Mouse (Mus musculus): ENCODE results near the gene Chst14. TPM values are rescaled to one million over a fixed set of nuclear protein-coding genes. Genes with fewer than 3 reads are reported as not detected.

Chst14 gene
- polyA plus RNA-seq, 1 experiment: 21.3 TPM

DNA sequence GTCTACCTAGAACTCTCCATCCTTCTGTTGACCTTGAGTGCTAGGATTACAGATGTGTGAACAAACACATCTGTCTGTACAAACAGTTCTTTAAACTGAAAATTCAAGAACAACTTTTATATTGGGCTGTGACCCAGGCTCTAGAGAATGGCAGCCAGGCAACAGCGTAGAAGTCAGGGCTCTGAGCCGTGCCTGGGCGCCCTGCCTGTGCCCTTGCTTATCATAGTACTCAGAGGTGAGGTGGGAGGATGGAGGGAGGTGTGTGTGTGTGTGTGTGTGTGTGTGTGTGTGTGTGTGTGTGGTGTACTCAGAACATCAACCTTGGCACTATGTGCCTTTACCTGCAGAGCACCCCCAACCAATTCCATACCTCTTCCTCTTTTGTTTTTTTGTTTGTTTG is 18.5 kb upstream of the Chst14 start:
- TF ChIP-seq USF1 (IDR thresholded peaks at IDR 0.05; ENCODE audit: low read depth) (no peak), MAX (IDR thresholded peaks at IDR 0.05) (no peak), CTCF (IDR thresholded peaks at IDR 0.05; ENCODE audit: control insufficient read depth, insufficient read depth, insufficient read length) (no peak), MYOG (IDR thresholded peaks at IDR 0.05; ENCODE audit: control insufficient read depth, extremely low read depth, insufficient read length) (no peak)
- H3K4me3 ChIP-seq (ENCODE audit: insufficient read depth, poor library complexity, severe bottlenecking): no peak overlapping the region
- H3K79me2 ChIP-seq (ENCODE audit: control insufficient read depth, insufficient read depth): peaks cover 89% of the 10 kb centered on the region
- no peaks in the 10 kb centered on the region for H3K27me3 ChIP-seq (ENCODE audit: control insufficient read depth, insufficient read depth, insufficient read length)
- no peaks in the 10 kb centered on the region for H3K36me3 ChIP-seq (ENCODE audit: control insufficient read depth, insufficient read depth)
- H3K79me3 ChIP-seq (ENCODE audit: low read depth): peaks cover 10% of the 10 kb centered on the region
- H3ac ChIP-seq (ENCODE audit: control insufficient read depth, insufficient read length, low read depth): no peak overlapping the region

DNA sequence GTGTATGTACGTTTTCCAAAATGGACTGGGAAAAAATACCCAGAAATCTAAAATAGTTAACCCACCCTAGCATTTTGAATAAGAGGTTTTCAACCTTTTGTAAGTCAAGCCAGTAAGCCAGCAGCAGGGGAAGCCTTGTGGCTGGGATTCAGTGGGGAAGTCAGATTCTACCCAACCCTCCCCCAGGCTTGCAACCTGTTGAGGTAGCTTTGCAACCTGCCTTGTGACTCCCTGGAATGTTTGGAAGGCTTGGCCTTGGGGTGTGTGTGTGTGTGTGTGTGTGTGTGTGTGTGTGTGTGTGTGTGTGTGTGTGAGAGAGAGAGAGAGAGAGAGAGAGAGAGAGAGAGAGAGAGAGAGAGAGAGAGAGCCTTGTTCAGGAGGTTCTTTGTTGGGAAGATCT is 17.1 kb upstream of the Chst14 start:
- TF ChIP-seq USF1 (IDR thresholded peaks at IDR 0.05; ENCODE audit: low read depth) (no peak), MYOD1 (IDR thresholded peaks at IDR 0.05; ENCODE audit: control insufficient read depth, insufficient read length, low read depth) (no peak), CTCF (IDR thresholded peaks at IDR 0.05; ENCODE audit: control insufficient read depth, insufficient read depth, insufficient read length) (no peak), MYOG (IDR thresholded peaks at IDR 0.05; ENCODE audit: control insufficient read depth, extremely low read depth, insufficient read length) (no peak), FOSL1 (IDR thresholded peaks at IDR 0.05; ENCODE audit: insufficient read depth, low read length, poor library complexity, severe bottlenecking) (no peak)
- Histone ChIP-seq H3K4me3 (ENCODE audit: insufficient read depth, poor library complexity, severe bottlenecking) (no peak overlapping the region), H3K27me3 (ENCODE audit: control insufficient read depth, insufficient read depth, insufficient read length) (no peaks in the 10 kb centered on the region), H3K79me3 (ENCODE audit: low read depth) (peaks cover 13% of the 10 kb centered on the region), H3K36me3 (ENCODE audit: control insufficient read depth, insufficient read depth) (no peaks in the 10 kb centered on the region), H3ac (ENCODE audit: control insufficient read depth, insufficient read length, low read depth) (no peak overlapping the region), H3K79me2 (ENCODE audit: control insufficient read depth, insufficient read depth) (peaks cover 89% of the 10 kb centered on the region)

DNA sequence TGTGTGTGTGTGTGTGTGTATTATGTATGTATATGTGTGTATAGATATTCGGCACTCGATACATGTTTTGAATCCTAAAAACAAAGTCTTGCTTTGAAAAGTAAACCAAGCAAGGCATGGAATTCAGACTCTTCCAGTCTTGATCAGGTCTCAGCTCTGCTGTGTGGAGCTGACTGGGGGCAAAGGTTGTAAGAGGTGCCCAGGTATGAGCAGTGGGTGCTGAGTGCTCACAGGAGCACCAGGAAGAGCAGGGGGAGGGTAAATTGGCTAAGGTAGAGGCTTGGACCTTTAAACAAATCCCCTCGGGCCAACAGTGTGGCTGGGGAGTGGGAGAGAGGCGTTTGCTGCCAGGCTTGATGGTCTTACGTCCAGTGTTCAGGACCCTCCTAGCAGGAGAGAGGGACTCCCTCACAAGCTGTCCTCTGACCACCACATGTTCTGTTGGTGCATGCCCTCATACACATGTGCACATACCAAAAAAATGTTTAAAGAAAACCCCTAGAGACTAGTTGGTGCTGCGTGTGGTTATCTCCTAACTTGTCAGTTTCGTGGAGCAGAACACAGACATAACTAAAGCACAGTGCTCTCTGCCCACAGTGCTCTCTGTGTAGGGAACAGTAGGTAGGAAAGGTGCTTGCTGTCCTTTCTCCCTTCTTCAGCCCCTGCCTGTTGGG is 15.6 kb upstream of the Chst14 start:
- TF ChIP-seq MAX (IDR thresholded peaks at IDR 0.05) (no peak), USF1 (IDR thresholded peaks at IDR 0.05; ENCODE audit: low read depth) (no peak)
- Histone ChIP-seq H3K27me3 (ENCODE audit: control insufficient read depth, insufficient read depth, insufficient read length) (no peaks in the 10 kb centered on the region), H3K4me3 (ENCODE audit: insufficient read depth, poor library complexity, severe bottlenecking) (no peak overlapping the region), H3K79me2 (ENCODE audit: control insufficient read depth, insufficient read depth) (peaks cover 77% of the 10 kb centered on the region), H3K36me3 (ENCODE audit: control insufficient read depth, insufficient read depth) (no peaks in the 10 kb centered on the region), H3ac (ENCODE audit: control insufficient read depth, insufficient read length, low read depth) (no peak overlapping the region), H3K79me3 (ENCODE audit: low read depth) (peaks cover 11% of the 10 kb centered on the region)

DNA sequence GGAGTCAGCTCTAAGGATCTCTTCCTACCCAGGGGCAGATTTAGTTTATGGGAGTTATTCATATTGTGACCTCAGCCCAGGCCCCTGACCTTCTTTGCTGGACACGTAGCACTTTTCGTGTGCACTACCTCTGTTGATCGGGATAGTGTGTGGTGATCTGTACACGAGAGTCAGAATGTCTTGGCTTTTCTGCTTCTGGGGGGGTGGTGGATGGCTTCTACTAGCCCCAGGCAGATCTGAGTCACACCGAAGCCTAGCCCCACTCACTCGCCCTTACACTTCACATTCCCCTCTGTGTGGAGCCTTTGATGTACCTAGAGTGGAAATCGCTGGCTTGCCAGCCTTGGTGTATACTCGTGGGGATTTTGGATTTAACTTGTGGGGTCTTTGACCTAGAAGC is 13.6 kb upstream of the Chst14 start:
- TF ChIP-seq USF1 (IDR thresholded peaks at IDR 0.05; ENCODE audit: low read depth): no peak
- no peak for TF ChIP-seq MYOD1 (IDR thresholded peaks at IDR 0.05; ENCODE audit: control insufficient read depth, insufficient read length, low read depth)
- TF ChIP-seq CTCF (IDR thresholded peaks at IDR 0.05; ENCODE audit: control insufficient read depth, insufficient read depth, insufficient read length): no peak
- TF ChIP-seq FOSL1 (IDR thresholded peaks at IDR 0.05; ENCODE audit: insufficient read depth, low read length, poor library complexity, severe bottlenecking): no peak
- no peak for TF ChIP-seq MYOG (IDR thresholded peaks at IDR 0.05; ENCODE audit: control insufficient read depth, extremely low read depth, insufficient read length)
- no peak overlapping the region for H3K4me3 ChIP-seq (ENCODE audit: insufficient read depth, poor library complexity, severe bottlenecking)
- no peak overlapping the region for H3ac ChIP-seq (ENCODE audit: control insufficient read depth, insufficient read length, low read depth)
- no peaks in the 10 kb centered on the region for H3K36me3 ChIP-seq (ENCODE audit: control insufficient read depth, insufficient read depth)
- H3K79me3 ChIP-seq (ENCODE audit: low read depth): peaks cover 5% of the 10 kb centered on the region
- H3K79me2 ChIP-seq (ENCODE audit: control insufficient read depth, insufficient read depth): peaks cover 57% of the 10 kb centered on the region
- H3K27me3 ChIP-seq (ENCODE audit: control insufficient read depth, insufficient read depth, insufficient read length): no peaks in the 10 kb centered on the region

DNA sequence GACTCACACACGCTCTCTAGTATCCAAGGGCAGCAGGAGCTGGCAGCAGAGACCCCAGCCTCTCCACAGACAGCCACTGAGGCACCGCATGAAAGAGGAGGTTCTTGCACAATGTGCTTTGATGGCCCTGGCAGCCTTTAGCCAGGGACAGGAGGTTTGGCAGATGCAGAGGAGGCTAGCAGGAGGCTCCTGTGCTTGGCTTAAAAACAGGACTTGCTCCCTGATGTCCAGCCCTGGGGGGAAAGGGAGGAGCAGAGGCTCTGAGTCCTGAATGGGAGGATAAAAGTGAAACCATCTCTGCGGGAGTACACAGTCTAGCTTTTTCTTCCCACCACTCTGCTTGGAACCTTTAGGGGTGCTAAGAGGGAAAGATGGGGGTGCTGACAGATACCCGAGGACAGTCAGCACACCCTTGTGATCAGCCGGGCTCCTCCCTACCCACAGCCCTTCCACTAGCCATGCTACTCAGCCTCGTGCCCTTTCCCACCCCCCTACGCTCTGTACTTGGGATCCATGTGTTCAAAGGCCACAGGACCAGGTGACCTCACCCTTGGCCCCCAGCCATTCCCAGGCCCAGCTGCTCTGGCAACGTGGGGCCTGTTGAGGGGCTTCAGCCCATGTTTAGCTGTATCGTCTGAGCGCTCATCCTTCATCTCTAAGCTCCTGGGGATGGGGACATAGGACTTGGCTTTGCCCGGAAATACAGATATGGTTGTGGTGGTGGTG is 12.6 kb upstream of the Chst14 start:
- peaks cover 50% of the 10 kb centered on the region for H3K79me2 ChIP-seq (ENCODE audit: control insufficient read depth, insufficient read depth)
- H3K36me3 ChIP-seq (ENCODE audit: control insufficient read depth, insufficient read depth): no peaks in the 10 kb centered on the region
- H3K79me3 ChIP-seq (ENCODE audit: low read depth): peaks cover 5% of the 10 kb centered on the region
- no peaks in the 10 kb centered on the region for H3K27me3 ChIP-seq (ENCODE audit: control insufficient read depth, insufficient read depth, insufficient read length)
- H3K4me3 ChIP-seq (ENCODE audit: insufficient read depth, poor library complexity, severe bottlenecking): no peak overlapping the region
- no peak overlapping the region for H3ac ChIP-seq (ENCODE audit: control insufficient read depth, insufficient read length, low read depth)
- no peak for TF ChIP-seq FOSL1 (IDR thresholded peaks at IDR 0.05; ENCODE audit: insufficient read depth, low read length, poor library complexity, severe bottlenecking)
- TF ChIP-seq MYOG (IDR thresholded peaks at IDR 0.05; ENCODE audit: control insufficient read depth, extremely low read depth, insufficient read length): no peak
- TF ChIP-seq MYOD1 (IDR thresholded peaks at IDR 0.05; ENCODE audit: control insufficient read depth, insufficient read length, low read depth): no peak
- TF ChIP-seq MAX (IDR thresholded peaks at IDR 0.05): no peak
- TF ChIP-seq CEBPB (IDR thresholded peaks at IDR 0.05; ENCODE audit: low read depth): no peak
- no peak for TF ChIP-seq CTCF (IDR thresholded peaks at IDR 0.05; ENCODE audit: control insufficient read depth, insufficient read depth, insufficient read length)
- no peak for TF ChIP-seq USF1 (IDR thresholded peaks at IDR 0.05; ENCODE audit: low read depth)

DNA sequence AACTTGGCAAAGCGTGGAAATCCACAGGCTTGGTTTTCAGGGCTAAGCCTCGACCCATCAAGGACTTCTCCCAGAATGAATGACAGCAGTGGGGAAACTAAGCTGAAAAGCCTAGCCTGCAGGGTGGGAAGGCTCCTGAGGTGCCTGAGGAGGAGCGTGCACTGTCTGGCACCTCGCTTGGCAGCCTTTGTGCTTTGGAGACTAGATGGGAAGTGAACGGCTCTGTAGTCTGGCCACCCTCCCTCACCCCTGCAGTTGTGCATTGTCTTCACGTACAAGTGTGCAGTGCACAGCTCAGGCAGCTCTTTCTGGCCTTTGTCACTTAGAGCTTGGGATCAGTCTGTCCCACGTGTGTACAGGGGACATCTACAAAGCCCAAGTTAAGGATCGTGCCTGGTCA is 11.6 kb upstream of the Chst14 start:
- no peak overlapping the region for H3ac ChIP-seq (ENCODE audit: control insufficient read depth, insufficient read length, low read depth)
- no peak overlapping the region for H3K4me3 ChIP-seq (ENCODE audit: insufficient read depth, poor library complexity, severe bottlenecking)
- peaks cover 45% of the 10 kb centered on the region for H3K79me2 ChIP-seq (ENCODE audit: control insufficient read depth, insufficient read depth)
- H3K27me3 ChIP-seq (ENCODE audit: control insufficient read depth, insufficient read depth, insufficient read length): no peaks in the 10 kb centered on the region
- TF ChIP-seq CEBPB (IDR thresholded peaks at IDR 0.05; ENCODE audit: low read depth) (no peak), MYOG (IDR thresholded peaks at IDR 0.05; ENCODE audit: control insufficient read depth, extremely low read depth, insufficient read length) (no peak), MYOD1 (IDR thresholded peaks at IDR 0.05; ENCODE audit: control insufficient read depth, insufficient read length, low read depth) (no peak)
- peaks cover 1% of the 10 kb centered on the region for H3K36me3 ChIP-seq (ENCODE audit: control insufficient read depth, insufficient read depth)
- peaks cover 4% of the 10 kb centered on the region for H3K79me3 ChIP-seq (ENCODE audit: low read depth)
